Mouse (Mus musculus): ENCODE data around the gene Lrpprc.

Gene Lrpprc

GRCm38 (mm10) chr17:84713563-84714164 lies 76.9 kb downstream of the Lrpprc start:
- no peak for DNase-seq

DNA sequence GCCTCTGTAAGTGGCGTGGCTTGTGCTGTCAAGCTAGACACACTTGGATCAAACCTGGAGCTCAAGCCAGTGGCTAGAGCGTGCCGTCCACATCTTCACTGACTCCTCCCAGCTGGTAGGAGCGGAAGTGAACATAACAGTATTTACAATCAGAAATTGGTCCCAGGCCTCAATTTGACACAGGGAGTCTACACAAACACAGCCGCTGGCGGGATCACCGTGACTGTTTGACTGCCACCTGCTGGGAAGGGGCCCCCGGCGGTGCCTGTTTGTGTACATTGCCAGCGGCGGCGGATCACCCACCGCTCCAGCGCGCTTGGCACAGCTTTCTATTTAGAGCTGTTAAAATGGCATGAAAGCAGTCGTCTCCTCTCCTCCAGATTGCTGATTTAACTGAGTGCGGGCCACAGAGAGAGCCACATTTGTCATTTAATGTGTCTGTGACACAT lies 81.2 kb downstream of the Lrpprc start:
- DNase-seq: peak; percentile 41 to 47

GRCm38 (mm10) chr17:84708818-84709217 lies 81.8 kb downstream of the Lrpprc start:
- DNase-seq: no peak

DNA sequence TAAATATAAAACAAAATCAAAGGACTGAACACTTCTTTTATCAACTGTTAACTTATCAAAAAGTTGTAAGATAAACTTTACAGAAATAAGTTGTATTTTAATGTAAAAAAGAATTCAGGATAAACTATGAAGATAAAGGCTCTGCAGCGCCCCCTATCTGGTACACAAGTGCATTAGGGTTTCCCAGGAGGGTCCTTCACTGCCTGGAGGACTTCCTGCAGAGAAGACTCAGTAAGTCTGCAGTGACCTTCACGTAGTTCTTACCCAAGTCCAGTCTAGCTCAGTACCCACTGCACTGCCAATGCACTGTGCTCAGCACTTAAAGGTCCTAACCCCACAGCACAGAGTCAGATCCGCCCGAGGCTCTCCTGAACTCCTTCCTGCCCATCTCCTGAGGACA lies 83.2 kb downstream of the Lrpprc start:
- peak; percentile 43 to 51 for DNase-seq

- peak; percentile 71 to 77 for DNase-seq
Observed at GRCm38 (mm10) chr17:84698727-84699126, 91.9 kb downstream of the Lrpprc start.

- no peak for DNase-seq
Observed at GRCm38 (mm10) chr17:84696537-84696936, 94.1 kb downstream of the Lrpprc start.

GRCm38 (mm10) chr17:84693741-84694140 lies 96.8 kb downstream of the Lrpprc start:
- DNase-seq: no peak

DNA sequence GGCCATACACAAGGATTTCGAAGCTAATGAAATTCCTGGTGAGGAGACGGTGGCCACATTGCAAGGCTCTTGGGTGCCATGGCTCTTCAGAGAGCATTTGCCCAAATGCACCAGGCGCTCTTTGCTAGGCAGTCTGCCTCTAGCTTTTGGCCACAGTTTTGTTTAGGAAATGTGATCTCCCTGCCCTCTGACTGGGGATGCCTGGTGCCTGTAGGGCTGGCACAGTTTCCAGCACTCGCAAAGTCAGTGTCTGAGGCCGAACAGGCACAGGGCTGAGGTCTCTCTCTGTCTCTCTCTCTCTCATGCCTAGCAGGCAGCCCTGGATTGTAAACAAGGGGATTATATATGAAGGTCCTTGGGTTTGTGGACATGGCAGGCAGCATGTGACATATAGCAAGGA lies 100.5 kb downstream of the Lrpprc start:
- no peak for DNase-seq

DNA sequence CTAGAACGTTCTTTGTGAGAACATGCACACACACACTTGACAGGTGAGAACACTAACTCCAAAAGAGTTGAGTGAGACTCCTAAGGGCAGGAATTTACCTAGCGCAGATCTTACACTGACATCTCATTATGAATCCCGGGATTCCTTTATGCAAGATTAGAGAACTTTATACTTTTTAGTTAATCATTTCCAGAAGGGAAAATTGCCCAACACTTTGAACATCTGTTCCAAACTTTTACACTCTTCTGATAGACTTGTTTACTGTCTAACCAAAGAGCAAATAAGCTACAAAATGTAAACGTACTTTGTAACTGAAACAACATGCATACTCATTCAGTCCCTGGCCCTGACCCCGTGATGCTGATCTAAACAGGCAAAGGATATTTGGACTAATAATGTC lies 101.3 kb downstream of the Lrpprc start:
- no peak for DNase-seq

- no peak for DNase-seq
Observed at GRCm38 (mm10) chr17:84688834-84689233, 101.8 kb downstream of the Lrpprc start.

DNA sequence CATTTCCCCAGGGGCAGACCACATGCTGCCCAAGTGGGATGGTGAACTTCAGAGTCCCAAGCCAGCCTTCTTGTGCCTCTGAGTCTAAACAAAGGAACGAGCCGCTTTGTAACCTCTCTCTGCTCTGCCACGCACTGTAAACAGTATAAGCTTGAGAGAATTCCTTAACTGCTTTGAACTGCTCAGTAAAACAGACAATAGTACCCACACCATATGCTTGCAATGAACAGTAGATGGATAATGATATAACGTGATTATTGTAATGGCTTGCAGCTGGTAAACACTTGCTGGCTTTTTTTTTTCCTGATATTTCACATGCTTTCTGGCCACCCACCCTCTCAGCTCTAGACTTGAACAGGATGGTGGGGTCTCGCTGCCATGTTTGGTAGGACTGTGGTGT lies 102.6 kb downstream of the Lrpprc start:
- DNase-seq: no peak

GRCm38 (mm10) chr17:84685286-84685685 lies 105.3 kb downstream of the Lrpprc start:
- no peak for DNase-seq

DNA sequence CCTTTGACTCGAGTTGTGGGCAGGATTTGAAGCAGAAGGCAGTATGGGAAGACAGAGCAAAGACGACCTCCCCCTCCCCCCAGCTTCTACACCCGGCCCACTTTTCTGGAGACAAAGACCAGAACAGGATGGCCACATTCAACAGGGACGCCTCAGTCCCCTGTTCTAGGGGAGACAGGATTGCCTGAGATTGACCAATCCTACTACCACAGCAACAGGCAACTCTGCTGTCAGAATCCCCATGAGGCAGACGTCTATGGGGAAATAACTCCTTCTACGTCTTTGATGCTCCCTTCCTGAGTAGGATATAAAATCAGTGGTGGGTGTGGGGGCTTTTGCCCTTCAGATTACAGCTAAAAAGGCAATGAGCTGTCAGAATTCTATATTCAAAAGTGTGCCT lies 106.3 kb downstream of the Lrpprc start:
- DNase-seq: peak in 1 of 2 experiments; percentile 32

- DNase-seq: no peak
Observed at GRCm38 (mm10) chr17:84682734-84683717, 107.6 kb downstream of the Lrpprc start, which contains the start of gene Abcg5. TSS of gene Abcg5 (minus strand) at chr17:84683011.

DNA sequence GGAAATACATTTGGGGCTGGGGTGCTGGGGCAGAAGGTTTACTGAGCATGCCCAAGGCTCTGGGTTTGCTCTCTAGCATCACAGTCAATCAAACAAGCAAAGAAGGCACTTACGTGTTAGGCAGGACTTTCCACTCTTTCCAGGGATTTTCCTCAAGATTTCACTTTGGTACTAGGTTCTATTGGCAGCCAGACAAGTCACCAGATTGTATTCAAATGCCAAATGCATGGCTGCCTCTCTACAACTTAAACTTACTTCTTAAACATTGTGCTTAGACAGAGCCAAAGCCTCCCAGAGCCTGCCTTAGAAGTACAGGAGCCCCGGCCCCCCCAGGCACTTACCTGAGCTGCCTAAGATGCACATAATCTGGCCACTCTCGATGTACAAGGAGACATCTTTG lies 108.9 kb downstream of the Lrpprc start:
- DNase-seq: no peak

DNA sequence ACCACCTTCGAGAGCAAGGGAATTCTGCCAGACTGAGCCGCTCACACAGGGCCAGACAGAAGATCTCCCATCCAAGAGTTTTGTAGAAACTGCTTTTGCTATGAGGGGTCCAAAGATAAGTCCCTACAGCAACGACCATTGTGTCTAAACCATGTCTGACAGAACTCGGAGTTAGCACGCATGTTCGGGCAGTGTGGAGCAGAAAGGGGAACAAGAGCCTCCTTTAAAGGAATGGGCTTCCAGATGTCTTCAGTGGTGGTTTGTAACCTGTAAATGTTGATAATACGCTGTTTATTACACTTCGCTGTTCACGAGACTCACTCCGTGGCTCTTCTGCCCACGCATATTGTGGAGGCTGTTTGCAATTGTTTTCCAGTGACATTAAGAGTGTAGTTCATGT lies 113.0 kb downstream of the Lrpprc start:
- DNase-seq: no peak

GRCm38 (mm10) chr17:84675951-84676366 lies 114.6 kb downstream of the Lrpprc start, which contains the start of gene Abcg8:
TSS of gene Abcg8 (plus strand) at chr17:84676302.
- DNase-seq: peak; percentile 65 to 76

GRCm38 (mm10) chr17:84675204-84675603 lies 115.4 kb downstream of the Lrpprc start:
- no peak for DNase-seq

DNA sequence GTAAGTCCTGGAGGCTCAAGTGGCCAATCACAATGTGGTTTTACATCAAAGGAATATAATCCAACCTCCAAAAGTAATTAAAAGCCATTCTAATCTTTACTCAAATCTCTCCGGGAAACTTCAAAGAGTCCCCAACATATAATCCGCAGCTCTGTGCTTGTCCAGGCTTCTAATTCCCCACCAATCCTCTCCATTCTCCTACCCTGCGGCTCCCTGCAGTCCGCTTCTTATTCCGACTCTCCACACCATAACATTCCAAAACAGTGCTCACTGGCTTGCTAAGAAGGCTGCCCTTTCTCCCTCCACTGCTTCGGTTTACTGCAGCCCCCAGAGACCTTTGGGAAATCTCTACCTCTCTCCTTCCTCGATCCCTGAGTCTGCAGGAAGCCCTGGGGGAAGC lies 116.5 kb downstream of the Lrpprc start:
- DNase-seq: no peak

DNA sequence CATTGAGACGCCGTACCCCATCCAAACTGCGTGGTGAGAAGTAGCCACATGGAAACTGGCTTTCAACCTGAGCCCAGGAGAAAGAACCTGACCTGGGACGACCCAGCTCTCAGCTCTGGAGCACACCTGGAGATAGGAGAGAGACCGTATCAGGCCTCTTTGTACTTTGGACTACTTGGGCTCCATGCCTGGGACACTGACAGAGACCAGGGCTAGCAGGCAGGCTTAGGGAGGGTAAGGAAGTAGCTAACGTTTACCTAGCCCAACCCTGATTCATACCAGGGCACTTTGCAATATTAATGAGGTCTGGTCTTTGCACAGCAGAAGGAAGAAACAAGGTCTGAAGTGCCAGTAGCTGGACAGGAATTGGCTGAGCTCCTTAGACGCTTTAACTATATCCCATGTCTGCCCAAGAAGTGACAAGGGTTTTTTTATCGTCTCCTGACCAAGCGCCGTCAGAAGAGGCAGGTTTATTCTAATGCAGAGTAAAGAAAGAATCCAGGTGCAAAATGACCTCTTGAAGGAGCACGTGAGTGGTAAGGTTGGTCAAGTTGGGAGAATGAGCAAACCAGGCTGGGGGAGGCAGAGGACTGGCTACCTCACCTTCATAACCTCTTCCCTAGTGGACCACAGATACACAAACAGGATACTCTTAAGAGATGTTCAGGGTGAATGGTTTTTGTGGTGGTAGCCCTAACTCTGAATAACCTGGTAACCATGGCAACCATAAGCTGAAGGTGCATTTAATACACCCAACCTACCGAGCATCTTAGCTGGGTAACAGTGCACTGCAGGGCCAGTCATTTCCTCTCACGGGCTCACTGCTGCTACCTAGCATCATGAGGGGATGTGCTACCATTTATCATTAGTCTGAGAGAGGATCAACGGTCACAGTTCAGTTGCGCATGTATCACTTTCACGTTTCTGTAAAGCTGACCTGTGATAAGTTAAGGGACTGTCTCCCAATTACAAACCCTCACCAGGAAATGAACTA lies 117.9 kb downstream of the Lrpprc start:
- no peak for DNase-seq

- DNase-seq: no peak
Observed at GRCm38 (mm10) chr17:84667848-84668247, 122.7 kb downstream of the Lrpprc start.

- peak in 1 of 2 experiments; percentile 51 for DNase-seq
Observed at GRCm38 (mm10) chr17:84665691-84666090, 124.9 kb downstream of the Lrpprc start.

GRCm38 (mm10) chr17:84665053-84665452 lies 125.5 kb downstream of the Lrpprc start:
- DNase-seq: no peak

All from kidney, postnatal 4 days (tissue).